Mouse (Mus musculus) E14TG2a.4 (cell line): ENCODE data around the gene Lmod2.

ENCODE experiments used
- CTCF ChIP-seq: conservative IDR thresholded peaks from 2 replicates; pipeline ENCODE4 v1.5.1; 2014; ENCODE audit warnings: low read length
- POU5F1 ChIP-seq: IDR thresholded peaks from 2 replicates; pipeline ENCODE4 v1.6.1; 2014; ENCODE audit warnings: low read length, borderline replicate concordance

GRCm38 (mm10) chr6:24645346-24646053 lies 47.9 kb downstream of the Lmod2 start:
- TF ChIP-seq CTCF (no peak), POU5F1 (no peak)
